Mouse (Mus musculus): Measurements from ENCODE around the gene Fpgs.

DNA sequence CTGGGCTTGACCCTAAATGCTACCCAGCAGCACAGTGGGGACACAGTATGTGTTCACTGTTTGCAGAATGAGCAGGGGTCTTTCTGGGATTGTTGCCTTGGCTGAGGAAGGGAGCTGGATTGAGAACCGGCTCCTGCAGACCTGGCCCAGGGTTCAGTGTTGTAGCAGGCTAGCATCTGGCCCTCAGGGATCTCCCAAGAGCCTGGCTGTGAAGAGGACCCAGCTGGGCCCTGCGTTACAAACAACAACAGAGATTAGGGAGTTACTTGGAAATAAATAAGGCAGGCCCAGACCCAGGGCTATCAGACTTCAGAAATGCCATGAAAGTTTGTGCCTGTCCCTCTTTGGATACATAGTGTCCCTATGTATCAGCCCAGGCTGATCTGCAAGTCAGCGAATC lies 58.3 kb downstream of the Fpgs start:
- TF ChIP-seq POLR2A (IDR thresholded peaks at IDR 0.05; ENCODE audit: borderline replicate concordance, extremely low read depth, insufficient read depth, insufficient read length, poor library complexity, severe bottlenecking) (no peak), CTCF (IDR thresholded peaks at IDR 0.05; ENCODE audit: borderline replicate concordance, extremely low read depth, insufficient read depth, insufficient read length) (no peak)

Data from brain, embryonic 14.5 days (tissue).